Mouse (Mus musculus): ENCODE data around the gene Mrpl53.

The Mrpl53 gene

GRCm38 (mm10) chr6:83120930-83121862, 12.4 kb downstream of the Mrpl53 start, which contains the start of gene Wbp1:
TSS of gene Wbp1 (minus strand) at chr6:83121559.
- DNase-seq (ENCODE audit: low spot score in 2 of 2), result peak; percentile 97 to 98

DNA sequence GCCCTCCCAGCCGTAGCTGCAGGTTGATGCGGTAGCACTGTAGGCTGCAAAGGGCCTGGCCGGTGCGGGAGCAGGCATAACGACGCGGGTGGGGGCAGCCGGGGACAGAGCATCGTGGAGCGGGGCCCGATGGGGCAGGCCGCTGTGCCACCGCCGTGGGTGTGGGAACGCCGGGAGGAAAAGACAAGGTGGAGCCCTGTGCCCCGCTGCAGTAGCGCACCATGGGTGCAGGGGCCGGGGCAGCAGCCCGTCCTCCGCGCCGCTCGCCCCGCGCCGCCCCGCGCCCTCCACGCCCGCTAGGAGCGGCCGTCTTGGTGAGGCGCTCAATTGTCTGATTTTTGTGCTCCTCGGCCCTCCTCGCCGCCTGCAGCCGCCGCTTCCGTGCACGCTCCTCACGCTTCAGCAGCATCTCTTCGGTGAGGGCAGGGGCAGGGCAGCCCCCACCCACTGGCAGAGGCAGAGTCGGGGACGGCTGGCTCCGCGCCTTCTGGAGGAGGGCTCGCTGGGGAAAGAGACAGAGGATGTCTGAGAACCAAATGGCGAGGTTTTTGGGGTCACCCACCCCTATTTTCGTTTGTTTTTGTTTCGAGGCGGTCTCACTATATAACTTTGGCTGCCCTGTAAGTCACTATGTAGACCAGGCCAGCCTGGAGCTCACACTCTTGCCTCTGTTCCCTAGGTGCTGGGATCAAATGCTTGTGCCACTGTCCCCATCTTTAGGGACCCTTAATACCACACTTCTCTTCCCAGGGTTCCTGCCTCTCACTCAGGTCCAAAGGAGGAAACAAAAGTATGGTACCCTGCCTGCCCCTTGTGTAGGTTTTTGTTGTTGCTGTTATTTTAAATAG, 13.2 kb downstream of the Mrpl53 start:
- no peak for DNase-seq (ENCODE audit: low spot score in 2 of 2)

- no peak for DNase-seq (ENCODE audit: low spot score in 2 of 2)
Measured at GRCm38 (mm10) chr6:83122961-83123360, 14.1 kb downstream of the Mrpl53 start.

- DNase-seq (ENCODE audit: low spot score in 2 of 2), result peak; percentile 79 to 86
Measured at GRCm38 (mm10) chr6:83124851-83125312, 16.0 kb downstream of the Mrpl53 start.

- DNase-seq (ENCODE audit: low spot score in 2 of 2), result no peak
Measured at GRCm38 (mm10) chr6:83125331-83125730, 16.5 kb downstream of the Mrpl53 start, which contains the start of gene Ino80b. TSS of gene Ino80b (minus strand) at chr6:83125431.

GRCm38 (mm10) chr6:83127419-83127818, 18.6 kb downstream of the Mrpl53 start:
- DNase-seq (ENCODE audit: low spot score in 2 of 2), result no peak

- DNase-seq (ENCODE audit: low spot score in 2 of 2), result no peak
Measured at GRCm38 (mm10) chr6:83131469-83132034, 22.7 kb downstream of the Mrpl53 start.

- no peak for DNase-seq (ENCODE audit: low spot score in 2 of 2)
Measured at GRCm38 (mm10) chr6:83132176-83132919, 23.5 kb downstream of the Mrpl53 start.

- no peak for DNase-seq (ENCODE audit: low spot score in 2 of 2)
Measured at GRCm38 (mm10) chr6:83134226-83134625, 25.4 kb downstream of the Mrpl53 start.

- no peak for DNase-seq (ENCODE audit: low spot score in 2 of 2)
Measured at GRCm38 (mm10) chr6:83134951-83135513, 26.2 kb downstream of the Mrpl53 start, which contains the start of gene Rtkn. TSS of gene Rtkn (plus strand) at chr6:83135463.

DNA sequence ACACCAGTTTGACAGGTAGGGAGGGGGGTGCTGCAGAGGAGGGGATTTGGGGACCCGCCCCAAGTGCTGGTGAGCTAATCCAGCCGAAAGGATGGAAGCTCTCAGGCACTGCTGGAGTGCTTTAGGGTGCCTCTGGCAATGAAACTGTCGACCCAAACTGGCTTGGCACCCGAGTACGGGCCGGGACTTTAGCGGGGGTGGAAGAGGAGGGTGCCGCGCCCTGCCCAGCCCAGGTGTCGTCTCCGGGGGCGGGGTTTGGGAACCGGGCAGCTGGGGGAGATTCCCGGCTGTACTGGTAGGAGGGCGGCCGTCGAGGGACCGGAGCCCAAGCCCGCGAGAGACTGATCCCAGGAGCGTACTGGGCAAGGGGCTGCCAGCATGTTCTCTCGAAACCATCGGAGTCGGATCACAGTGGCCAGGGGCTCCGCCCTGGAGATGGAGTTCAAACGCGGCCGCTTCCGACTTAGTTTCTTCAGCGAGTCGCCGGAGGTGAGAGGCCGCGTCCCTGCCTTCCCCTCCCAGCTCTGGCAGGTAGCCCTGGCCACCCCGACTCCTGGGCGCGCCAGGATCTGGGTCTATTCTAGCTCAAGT, 26.8 kb downstream of the Mrpl53 start:
- no peak for DNase-seq (ENCODE audit: low spot score in 2 of 2)

DNA sequence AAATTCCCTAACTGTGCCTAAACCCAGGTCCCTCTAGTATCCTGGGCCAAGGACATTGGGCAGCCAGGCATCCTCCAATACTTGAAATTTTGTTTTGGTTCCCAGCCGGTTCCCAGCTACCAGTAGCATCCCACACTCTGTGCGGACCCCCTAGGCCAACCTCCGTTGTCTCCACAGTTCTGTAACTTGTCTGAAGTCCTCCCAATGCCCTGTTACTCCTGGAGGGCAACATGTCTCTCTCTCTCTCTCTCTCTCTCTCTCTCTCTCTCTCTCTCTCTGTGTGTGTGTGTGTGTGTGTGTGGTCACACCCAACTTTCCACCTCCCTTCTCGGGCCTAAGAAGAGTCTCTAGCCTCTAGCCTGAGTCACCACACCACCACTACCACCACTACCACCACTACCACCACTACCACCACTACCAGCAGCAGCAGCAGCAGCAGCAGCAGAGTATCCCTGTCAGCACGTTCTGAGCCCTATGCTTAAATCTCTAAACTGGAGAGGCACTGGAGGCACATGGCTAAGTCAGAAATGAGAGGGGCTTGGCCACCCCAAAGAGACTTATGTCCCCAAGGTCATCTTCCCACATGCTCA, 27.5 kb downstream of the Mrpl53 start:
- no peak for DNase-seq (ENCODE audit: low spot score in 2 of 2)

DNA sequence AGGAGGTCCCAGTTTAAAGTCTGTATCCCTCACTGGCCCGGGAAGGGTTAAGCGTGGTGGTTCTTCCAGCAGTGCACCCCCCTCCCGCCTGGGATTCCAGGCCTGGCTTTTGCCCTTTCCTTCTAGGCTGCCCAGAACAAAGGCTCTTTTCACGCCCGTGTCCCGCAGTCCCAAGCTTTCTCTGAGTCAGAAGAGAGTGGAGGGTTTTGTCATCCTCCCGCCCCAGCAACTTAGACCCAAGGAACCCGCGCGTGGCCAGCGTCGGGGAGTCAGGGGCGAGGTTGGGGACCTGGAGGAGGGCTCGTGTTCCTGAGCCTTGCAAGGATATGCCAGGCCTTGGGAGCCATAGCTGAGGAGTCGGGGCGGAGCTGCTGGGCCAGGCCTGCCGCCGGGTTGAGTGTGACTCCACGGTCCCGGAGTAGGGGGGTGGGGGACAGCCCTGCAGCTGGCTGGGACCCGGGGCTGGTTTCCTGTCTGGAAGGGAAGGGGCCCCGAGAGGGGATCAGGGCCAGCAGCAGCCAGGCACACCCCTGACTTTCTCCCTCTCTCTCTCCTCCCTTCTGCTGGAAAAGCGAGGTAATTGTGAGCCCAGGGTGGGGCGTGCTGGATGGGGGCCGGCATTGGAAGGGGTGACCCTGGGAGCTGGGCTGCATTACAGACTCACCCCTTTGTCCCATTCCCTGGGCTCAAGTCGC, 28.2 kb downstream of the Mrpl53 start:
- DNase-seq (ENCODE audit: low spot score in 2 of 2), result no peak

DNA sequence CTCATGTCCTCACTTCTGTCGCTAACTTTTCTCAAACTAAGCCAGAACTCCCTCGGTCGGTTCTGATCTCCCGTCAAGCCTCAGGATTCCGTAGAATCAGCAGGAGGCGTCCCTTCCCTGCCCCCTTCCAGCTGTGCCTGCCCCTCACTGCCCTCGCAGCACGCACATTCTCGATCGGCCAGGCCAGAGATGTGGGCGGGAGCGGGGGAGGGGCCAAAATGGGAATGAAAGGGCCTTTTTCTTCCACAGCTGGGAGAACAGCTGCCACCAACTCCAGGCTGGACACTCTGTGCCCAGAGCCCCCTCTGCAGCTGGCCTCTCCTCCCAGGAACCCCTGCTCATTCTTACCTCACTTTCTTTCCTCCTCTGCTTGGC, 28.7 kb downstream of the Mrpl53 start:
- DNase-seq (ENCODE audit: low spot score in 2 of 2), result peak; percentile 54 to 59

DNA sequence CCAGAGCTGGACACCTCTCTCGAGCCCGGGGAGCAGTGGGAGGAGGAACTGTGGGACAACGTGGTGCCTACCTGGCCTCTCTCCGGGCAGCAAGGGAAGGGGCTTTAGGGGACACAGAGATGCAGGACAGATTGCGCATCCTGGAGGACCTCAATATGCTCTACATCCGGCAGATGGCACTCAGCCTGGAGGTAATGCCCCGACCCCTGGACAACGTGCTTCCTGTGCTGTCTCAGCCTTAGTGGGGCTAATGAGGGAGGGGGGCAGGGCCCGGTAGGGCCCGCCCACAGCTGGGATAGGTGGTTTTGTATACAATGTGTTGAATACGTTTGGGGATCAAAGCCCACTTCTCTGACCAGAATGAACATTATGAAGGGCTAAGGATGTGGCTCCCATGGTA, 29.2 kb downstream of the Mrpl53 start:
- no peak for DNase-seq (ENCODE audit: low spot score in 2 of 2)

GRCm38 (mm10) chr6:83140044-83140443, 31.2 kb downstream of the Mrpl53 start:
- DNase-seq (ENCODE audit: low spot score in 2 of 2), result no peak

DNA sequence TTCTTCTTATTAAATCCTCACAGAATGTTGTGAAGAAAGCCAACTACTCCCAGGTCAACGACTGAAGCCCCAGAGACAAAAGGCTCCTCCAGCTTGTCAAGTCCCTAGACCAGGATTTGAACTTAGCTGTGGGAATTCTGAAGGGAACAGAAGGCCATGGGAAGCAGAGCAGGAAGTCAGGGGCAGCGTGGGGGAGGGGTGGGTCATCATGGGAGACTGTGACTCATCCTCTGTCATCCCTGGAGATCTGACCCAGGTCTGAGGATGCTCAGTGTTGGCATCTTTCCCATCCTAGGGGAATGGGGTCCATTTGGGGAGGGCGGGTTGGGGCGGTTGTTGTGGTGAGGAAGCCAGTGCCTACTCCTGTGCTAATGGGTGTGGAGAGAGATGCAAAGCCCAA, 32.8 kb downstream of the Mrpl53 start:
- no peak for DNase-seq (ENCODE audit: low spot score in 2 of 2)

DNA sequence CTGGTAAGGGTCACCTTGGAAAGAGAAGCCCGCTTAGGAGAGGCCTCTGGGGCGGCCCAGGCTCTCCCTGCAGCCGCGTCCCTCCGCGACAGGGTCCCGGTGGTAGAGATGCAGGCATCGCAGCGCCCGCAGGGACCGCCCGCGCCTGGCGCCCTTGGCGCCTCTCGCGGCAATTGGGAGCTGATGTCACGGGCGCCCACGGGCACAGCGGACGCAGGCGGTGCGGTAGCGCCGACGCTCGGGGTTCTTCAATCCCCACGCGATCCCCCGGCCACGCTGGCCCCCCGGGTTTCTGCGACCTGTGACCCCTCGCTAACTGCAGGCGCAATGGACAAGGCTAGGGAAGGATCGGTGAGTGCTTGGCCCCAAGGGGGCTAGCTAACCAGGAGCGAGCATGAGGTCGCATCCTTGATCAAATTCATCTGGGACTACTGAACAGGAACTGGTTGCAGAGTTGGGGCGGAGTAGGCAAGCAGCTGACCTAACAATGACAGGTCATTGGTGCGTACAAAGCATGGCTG, 33.4 kb downstream of the Mrpl53 start:
- peak; percentile 61 to 67 for DNase-seq (ENCODE audit: low spot score in 2 of 2)

DNA sequence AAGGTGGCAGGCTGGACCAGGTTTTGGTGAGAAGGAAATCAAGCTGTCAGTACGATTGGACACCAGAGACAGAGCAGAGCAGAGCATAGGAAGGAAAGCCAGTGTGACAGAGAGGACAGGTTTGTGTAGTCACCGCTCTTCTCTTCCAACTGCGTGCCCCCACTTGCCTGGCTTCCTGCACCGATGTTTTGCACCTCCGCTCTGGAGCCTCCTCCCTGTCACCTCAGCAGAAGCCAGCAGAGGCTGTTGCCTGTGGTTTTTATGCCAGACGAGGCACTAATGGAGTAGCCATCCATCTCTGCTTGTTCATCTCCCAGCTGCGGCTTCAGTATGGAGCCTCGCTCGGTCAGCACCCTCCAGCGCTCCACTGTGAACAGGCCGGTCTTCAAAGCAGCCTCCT, 34.0 kb downstream of the Mrpl53 start:
- DNase-seq (ENCODE audit: low spot score in 2 of 2), result no peak

All from right cerebral cortex, postnatal 36 days (tissue).